Mouse (Mus musculus) myocyte (in vitro differentiated cells): ENCODE measurements around the gene Catsper4.

ENCODE experiments used
- CEBPB ChIP-seq: IDR thresholded peaks from 2 replicates; pipeline ENCODE4 v1.6.1; 2011; ENCODE audit warnings: mild to moderate bottlenecking, moderate library complexity; ENCODE audit not compliant: poor library complexity, insufficient read depth, severe bottlenecking
- E2F4 ChIP-seq: IDR thresholded peaks from one replicate; pipeline ENCODE4 v1.6.1; 2011; ENCODE audit warnings: mild to moderate bottlenecking, control low read depth, moderate library complexity; ENCODE audit not compliant: insufficient read depth
- MAX ChIP-seq: IDR thresholded peaks from one replicate; pipeline ENCODE4 v1.6.1; 2011; ENCODE audit warnings: low read depth, mild to moderate bottlenecking, control low read depth
- MYOD1 ChIP-seq, 3 experiments: IDR thresholded peaks; one replicate each; pipeline ENCODE4 v1.6.1; 2011; ENCODE audit warnings: control low read depth in 2 of 3, low read depth in 2 of 3, mild to moderate bottlenecking in 2 of 3, moderate library complexity in 1 of 3; ENCODE audit not compliant: insufficient read length in 2 of 3, control insufficient read depth in 1 of 3
- POLR2A ChIP-seq: IDR thresholded peaks from one replicate; pipeline ENCODE4 v1.6.1; 2011; ENCODE audit warnings: low read depth, mild to moderate bottlenecking, control low read depth, moderate library complexity; ENCODE audit not compliant: insufficient read length
- TCF12 ChIP-seq: IDR thresholded peaks from one replicate; pipeline ENCODE4 v1.6.1; 2011; ENCODE audit warnings: mild to moderate bottlenecking, control low read depth; ENCODE audit not compliant: poor library complexity, insufficient read depth, severe bottlenecking
- USF1 ChIP-seq: IDR thresholded peaks from one replicate; pipeline ENCODE4 v1.6.1; 2011; ENCODE audit warnings: low read depth, mild to moderate bottlenecking, control low read depth, moderate library complexity

DNA sequence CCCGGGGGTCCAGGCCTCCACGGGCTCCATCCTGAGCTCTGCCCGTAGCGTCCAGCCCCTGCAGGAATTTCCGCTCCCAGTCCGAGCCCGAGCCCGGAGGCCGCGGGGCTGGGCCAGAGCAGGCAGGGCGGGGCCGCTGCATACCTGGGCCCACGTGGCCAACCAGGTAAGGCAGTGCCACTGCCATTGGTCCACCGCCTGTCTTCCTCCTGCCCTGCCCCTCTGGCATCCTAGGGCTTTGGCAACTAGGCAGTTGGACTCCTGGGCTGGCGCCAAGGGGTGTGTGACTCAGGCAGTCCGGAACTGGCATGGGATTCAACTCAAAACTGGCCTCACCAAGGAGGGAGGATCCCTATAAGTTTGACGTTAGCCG, 11.1 kb upstream of the Catsper4 start, which contains the start of gene Cnksr1:
- TF ChIP-seq POLR2A (no peak), MYOD1 (IDR thresholded peaks at IDR 0.05; ENCODE audit: control insufficient read depth in 1 of 3, insufficient read length in 2 of 3, low read depth in 2 of 3) (peak in 1 of 3 experiments; percentile 30), MAX (no peak), USF1 (no peak), CEBPB (no peak), E2F4 (no peak), TCF12 (no peak)
